Mouse (Mus musculus) activated CD4-positive, CD25-positive, alpha-beta regulatory T cell, adult 4 months (primary cell): ENCODE results near the gene Cfhr1. TPM values are rescaled to one million over a fixed set of nuclear protein-coding genes. Genes with fewer than 3 reads are reported as not detected.

Experiments used
- ATAC-seq: one replicate; pipeline ENCODE4 v1.8.0; 2017
- polyA plus RNA-seq, 2 experiments: library from polyadenylated mRNA; unstranded; fragments of 100-300 nt; shearing (Covaris generic); gene quantifications; one replicate each; pipeline ENCODE4 v1.2.1; 2017

The Cfhr1 gene
- polyA plus RNA-seq = not detected

GRCm38 (mm10) chr1:139560024-139560423, at the start of gene Cfhr1:
TSS of gene Cfhr1 (minus strand) at chr1:139560272.
- no peak for ATAC-seq

DNA sequence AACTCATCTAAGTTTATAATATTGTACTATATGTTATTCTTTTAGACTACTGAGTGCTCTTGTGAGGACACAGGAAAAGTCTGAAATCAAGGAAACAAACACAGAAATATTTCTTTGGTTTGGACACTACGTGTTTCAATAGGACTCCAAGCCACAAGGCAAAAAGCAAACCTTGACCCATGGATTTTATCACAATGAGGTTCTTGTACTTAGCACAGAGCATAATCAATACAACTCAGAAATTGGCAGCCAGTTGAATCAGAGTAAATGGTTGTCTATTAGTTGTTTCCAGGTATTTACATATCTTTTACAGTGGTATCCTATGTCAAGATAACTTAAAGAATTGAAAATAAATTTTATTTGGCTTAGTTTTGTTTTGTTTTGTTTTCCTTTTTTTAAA, 8.8 kb downstream of the Cfhr1 start:
- ATAC-seq = no peak

GRCm38 (mm10) chr1:139548536-139548935, 11.5 kb downstream of the Cfhr1 start:
- no peak for ATAC-seq

DNA sequence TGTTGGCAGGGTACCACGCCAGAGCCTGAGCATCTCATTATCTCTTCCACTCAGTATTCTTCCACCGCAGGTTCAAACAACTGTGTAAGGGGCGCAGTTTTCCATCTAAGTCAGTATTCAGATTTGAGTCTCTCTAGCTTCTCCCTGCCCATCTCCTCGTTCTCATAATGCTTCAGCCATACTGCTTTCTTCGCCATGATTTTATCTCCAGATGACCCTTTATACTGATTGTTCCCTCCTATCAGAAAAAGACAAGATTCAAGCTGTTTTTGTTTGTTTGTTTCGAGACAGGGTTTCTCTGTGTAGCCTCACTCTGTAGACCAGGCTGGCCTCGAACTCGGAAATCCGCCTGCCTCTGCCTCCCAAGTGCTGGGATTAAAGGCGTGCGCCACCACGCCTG, 45.5 kb downstream of the Cfhr1 start:
- ATAC-seq = no peak

DNA sequence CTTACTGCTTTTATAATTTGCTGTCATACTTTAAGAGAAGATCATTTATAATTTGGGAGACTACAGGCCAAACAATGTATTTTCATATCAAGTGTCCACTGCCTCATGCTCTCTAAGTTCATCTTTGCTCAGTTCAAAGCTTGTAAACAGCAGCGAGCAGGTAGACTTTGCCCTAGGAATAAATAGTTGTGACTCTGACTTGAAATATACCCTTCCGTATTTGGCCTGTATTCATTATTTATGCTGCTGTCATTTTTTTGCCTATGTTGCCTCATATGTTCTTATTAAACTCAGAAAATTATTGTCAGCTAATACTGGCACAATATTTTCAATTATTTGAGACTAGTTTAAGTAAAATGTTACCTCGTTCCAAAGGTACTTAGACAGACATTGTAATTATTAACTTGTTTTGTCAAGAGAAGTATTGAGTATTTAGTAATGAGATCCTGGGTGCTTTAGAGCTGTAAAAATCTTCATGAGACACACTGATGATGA, 58.8 kb downstream of the Cfhr1 start, which contains the start of gene F13b:
Gene F13b, plus strand, starts transcription at position 445 of the 495 bp plus-strand sequence.
- no peak for ATAC-seq

GRCm38 (mm10) chr1:139499751-139500150, 60.3 kb downstream of the Cfhr1 start:
- no peak for ATAC-seq

Other genes with a start within 250 kb of the Cfhr1 start
- not detected for gene Crb1, start 183.2 kb downstream of the Cfhr1 start, polyA plus RNA-seq
- gene Zbtb41, start 138.0 kb downstream of the Cfhr1 start, polyA plus RNA-seq = 1 to 10 TPM; 6.1 to 7.0 TPM
- 1 to 10 TPM; 2.9 to 4.2 TPM for gene Aspm, start 105.5 kb downstream of the Cfhr1 start, polyA plus RNA-seq
- not detected for gene F13b, start 58.6 kb downstream of the Cfhr1 start, polyA plus RNA-seq
- gene Gm4788, start 221.0 kb upstream of the Cfhr1 start, polyA plus RNA-seq = not detected